Mouse (Mus musculus) thymus, adult 2 months (tissue): ENCODE data around the gene Hoxb3.

ENCODE experiments used
- CTCF ChIP-seq: fragments of 200-500 bp; IDR thresholded peaks from 2 replicates; pipeline ENCODE4 v1.5.1; 2012; ENCODE audit warnings: mild to moderate bottlenecking, control low read depth, low read length, moderate library complexity, borderline replicate concordance; ENCODE audit not compliant: control insufficient read depth, poor library complexity, insufficient read depth; ENCODE audit errors: extremely low read depth
- POLR2A ChIP-seq: fragments of 200-500 bp; IDR thresholded peaks from 2 replicates; pipeline ENCODE4 v1.6.1; 2012; ENCODE audit warnings: mild to moderate bottlenecking, low read length, control low read depth, moderate library complexity; ENCODE audit not compliant: control insufficient read depth, poor library complexity, insufficient read depth; ENCODE audit errors: extremely low read depth

DNA sequence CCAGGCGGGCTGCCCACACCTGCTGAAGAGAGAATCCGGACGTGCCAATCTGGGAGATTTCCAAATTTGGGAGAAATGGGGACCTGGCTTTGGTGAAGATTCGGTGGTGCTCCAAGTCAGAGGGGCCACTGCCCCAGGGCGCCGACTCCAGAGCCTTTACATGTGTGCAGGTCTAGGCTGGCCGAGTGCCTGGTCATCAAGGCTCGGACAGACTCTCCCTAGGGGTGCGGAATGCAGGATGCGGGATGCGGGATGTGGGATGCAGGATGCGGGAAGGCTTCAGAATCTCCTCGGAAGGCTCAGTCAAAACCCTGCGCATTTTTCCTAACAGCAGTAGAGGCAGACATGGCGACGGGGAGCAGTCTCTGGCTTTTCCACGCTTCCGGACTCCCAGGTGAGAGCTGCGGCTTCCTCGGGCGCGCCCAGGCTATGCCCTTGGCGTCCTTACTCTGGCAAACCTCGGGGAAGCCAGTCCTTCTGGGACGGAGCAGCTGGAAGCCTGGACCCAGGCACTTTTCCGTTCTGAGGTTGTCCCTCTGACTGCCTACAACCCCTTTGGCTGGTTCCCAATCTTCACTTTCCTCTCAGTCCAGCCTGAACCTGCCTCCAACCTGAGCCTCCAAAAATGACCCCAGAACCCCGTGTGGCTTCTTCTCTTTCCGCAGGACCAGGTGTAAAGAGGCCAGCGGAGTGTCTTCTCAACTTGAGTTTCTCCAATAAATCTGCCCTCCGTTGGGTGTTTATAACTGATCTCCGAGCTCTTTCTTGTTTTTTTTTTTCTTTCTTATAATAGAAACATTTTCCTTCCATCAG is 43.5 kb upstream of the Hoxb3 start:
- TF ChIP-seq POLR2A: no peak
- no peak for TF ChIP-seq CTCF
